Mouse (Mus musculus): Measurements from ENCODE around the gene Tyw5. TPM values are rescaled to one million over a fixed set of nuclear protein-coding genes. Genes with fewer than 3 reads are reported as not detected.

Gene Tyw5
- polyA plus RNA-seq, 1 experiment from 2014 or later, result 29.1 TPM

DNA sequence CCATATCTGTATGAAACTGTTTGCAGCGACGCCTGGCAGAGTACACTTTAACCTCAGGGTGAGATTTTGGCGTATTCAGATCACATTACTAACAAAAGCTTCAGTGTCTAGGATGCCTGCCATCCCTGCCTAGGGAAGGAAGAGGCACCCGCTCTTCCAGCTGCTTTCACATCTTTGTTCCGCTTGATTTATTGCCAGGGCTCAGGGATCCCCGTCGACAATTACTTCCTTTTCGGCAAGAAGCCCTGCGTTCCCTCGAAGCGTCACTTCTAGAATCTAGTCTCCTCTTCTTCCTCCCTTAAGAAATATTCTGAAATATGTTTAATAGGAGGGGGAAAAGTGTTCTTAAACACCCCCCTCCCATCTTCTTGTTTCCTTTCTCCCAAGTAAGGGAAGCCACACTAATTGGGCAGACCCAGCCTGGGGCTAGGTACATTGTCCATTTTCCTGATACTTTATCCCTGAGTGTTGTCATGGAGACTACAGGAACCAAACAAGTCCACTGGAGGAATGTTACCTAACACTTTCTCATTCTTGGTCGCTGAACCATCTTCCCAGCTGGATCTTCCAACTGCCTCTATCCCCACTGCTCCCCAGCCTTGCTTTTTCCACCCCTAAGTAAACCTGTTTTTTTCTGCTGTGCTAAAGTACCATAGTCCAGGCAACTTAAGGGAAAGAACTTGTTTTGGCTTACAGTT lies 23.0 kb upstream of the Tyw5 start:
- H3K4me3 ChIP-seq (ENCODE audit: low read depth, low read length), result no peak overlapping the region; the same call in 1 of the 2 replicates
- 0 out of 2 replicates have a peak, but pooled peaks have one; percentile 63 for ATAC-seq (replicated peaks; ENCODE audit: insufficient number of reproducible peaks, low FRiP score, low TSS enrichment, low read depth)
- H3K27ac ChIP-seq (replicated peaks; ENCODE audit: low read depth, low read length), result no peak overlapping the region

DNA sequence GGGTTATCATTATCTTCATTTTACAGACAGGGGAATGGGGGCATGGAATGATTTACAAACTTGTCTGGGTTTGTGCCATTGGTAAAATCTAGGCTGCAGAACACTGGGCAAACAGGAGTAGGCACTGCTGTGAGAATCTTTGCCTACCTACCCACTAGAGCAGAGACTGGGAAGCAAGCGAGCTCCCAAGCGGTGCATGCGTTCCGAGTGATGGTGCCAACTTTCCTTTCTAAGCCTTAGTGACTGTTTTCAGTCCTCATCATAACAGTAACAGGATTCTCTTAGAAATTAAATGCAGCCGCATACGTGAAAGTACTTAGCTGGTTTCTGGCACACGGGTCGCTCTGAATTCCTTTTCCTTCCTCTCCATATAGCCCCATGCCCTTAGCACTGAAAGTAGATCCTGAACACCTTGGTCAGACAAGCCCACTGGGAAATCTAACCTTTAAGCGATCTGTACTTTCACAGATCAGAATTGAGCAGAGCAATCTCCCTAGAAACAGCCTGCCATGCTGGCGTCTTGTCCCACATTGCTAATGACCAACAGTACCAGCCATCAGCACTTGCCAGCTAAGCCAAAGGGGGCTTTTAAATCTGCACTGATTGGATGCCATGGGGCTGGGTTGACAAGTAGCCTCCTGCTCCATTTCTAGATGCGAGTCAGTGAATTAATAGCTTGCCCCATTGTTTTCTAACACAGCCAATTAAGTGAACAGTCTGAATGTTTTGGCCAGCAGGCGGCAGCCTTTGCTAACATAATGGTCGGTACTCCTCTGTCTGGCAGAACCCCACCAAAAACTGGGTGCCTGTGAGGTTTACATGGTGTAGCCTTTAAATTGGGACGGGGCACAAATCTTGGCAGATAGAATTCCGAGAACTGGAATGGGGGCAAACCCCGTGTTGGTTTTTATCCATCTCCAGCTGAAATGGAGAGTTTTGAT lies 21.7 kb upstream of the Tyw5 start:
- Histone ChIP-seq H3K27ac (replicated peaks; ENCODE audit: low read depth, low read length) (no peak overlapping the region), H3K4me3 (ENCODE audit: low read depth, low read length) (no peak overlapping the region), H3K4me1 (ENCODE audit: control insufficient read depth, insufficient read depth, low read length) (no peaks in the 10 kb centered on the region), H3K9me3 (replicated peaks; ENCODE audit: control insufficient read depth, low read length) (no peaks in the 10 kb centered on the region), H3K36me3 (replicated peaks; ENCODE audit: control insufficient read depth, insufficient read depth, low read depth, low read length) (no peaks in the 10 kb centered on the region), H3K4me2 (ENCODE audit: low read depth, low read length) (peak overlapping the region; percentile 16; the same call in 1 of the 2 replicates), H3K9ac (replicated peaks; ENCODE audit: low read length) (peak overlapping the region; percentile 32; the same call in 1 of the 2 replicates), H3K27me3 (ENCODE audit: control insufficient read depth, insufficient read depth, low read length) (no peaks in the 10 kb centered on the region)
- DNase-seq (ENCODE audit: low spot score) (peak; percentile 93), ATAC-seq (replicated peaks; ENCODE audit: insufficient number of reproducible peaks, low FRiP score, low TSS enrichment, low read depth) (peak; percentile 82)
- WGBS, result 51% methylated on average over 16 of the region's 16 CpGs

More for the DNA sequence above, 23.0 kb upstream of the Tyw5 start:
- Histone ChIP-seq H3K4me2 (ENCODE audit: low read depth, low read length) (0 out of 2 replicates have a peak overlapping the region, but pooled peaks have one; percentile 15), H3K27me3 (ENCODE audit: control insufficient read depth, insufficient read depth, low read length) (no peaks in the 10 kb centered on the region), H3K9me3 (replicated peaks; ENCODE audit: control insufficient read depth, low read length) (no peaks in the 10 kb centered on the region), H3K9ac (replicated peaks; ENCODE audit: low read length) (0 out of 2 replicates have a peak overlapping the region, but pooled peaks have one; percentile 19), H3K36me3 (replicated peaks; ENCODE audit: control insufficient read depth, insufficient read depth, low read depth, low read length) (no peaks in the 10 kb centered on the region), H3K4me1 (ENCODE audit: control insufficient read depth, insufficient read depth, low read length) (no peaks in the 10 kb centered on the region)
- 4% methylated on average over 12 of the region's 12 CpGs for WGBS
- DNase-seq (ENCODE audit: low spot score), result peak; percentile 52

DNA sequence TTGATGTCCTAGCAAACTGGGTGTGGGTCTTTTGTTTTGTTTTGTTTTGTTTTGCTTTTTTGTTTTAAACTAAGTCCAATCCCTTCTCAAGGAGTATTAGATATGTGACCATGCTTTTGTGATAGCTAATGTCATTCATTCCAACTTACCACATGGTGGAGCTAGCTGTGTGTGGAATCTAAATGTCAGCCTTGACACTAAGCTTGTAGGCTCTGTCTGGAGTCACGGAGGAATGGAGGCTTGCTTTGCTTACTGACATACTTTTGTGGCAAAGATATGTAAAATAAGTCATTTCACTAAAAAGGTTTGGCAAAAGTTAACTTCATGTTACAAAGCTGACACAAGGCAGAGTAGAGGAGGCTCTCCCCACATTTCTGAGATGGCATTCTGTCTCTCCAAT lies 16.8 kb upstream of the Tyw5 start:
- no peak for ATAC-seq (replicated peaks; ENCODE audit: insufficient number of reproducible peaks, low FRiP score, low TSS enrichment, low read depth)
- H3K4me2 ChIP-seq (ENCODE audit: low read depth, low read length), result no peak overlapping the region
- H3K4me1 ChIP-seq (ENCODE audit: control insufficient read depth, insufficient read depth, low read length), result no peaks in the 10 kb centered on the region
- no peak overlapping the region for H3K27ac ChIP-seq (replicated peaks; ENCODE audit: low read depth, low read length)
- no peaks in the 10 kb centered on the region for H3K27me3 ChIP-seq (ENCODE audit: control insufficient read depth, insufficient read depth, low read length)
- H3K36me3 ChIP-seq (replicated peaks; ENCODE audit: control insufficient read depth, insufficient read depth, low read depth, low read length), result no peaks in the 10 kb centered on the region
- H3K4me3 ChIP-seq (ENCODE audit: low read depth, low read length), result no peak overlapping the region
- H3K9me3 ChIP-seq (replicated peaks; ENCODE audit: control insufficient read depth, low read length), result no peaks in the 10 kb centered on the region
- 26% methylated on average over 1 of the region's 1 CpGs for WGBS
- peak; percentile 71 for DNase-seq (ENCODE audit: low spot score)
- H3K9ac ChIP-seq (replicated peaks; ENCODE audit: low read length), result no peak overlapping the region

DNA sequence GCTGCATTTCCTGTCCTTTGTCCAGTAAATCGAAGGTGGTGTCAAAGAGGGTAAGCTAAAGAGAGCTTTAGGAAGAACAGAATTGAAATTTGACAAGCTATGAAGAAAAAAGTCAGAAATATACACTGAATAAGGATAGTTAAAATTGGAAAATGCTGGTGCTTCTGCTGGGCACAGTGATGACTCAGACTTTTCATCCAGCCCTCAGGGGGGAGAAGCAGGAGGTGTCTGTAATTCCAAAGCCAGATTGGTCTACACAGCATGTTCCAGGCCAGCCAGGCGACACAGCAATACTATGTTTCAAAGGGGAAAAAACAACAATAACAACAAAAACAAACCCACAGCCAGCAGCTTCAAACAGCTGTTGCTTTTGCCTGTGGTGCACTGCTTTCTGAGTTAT lies 6.5 kb upstream of the Tyw5 start:
- H3K4me3 ChIP-seq (ENCODE audit: low read depth, low read length), result no peak overlapping the region
- no peak overlapping the region for H3K27ac ChIP-seq (replicated peaks; ENCODE audit: low read depth, low read length)
- no peaks in the 10 kb centered on the region for H3K27me3 ChIP-seq (ENCODE audit: control insufficient read depth, insufficient read depth, low read length)
- H3K4me1 ChIP-seq (ENCODE audit: control insufficient read depth, insufficient read depth, low read length), result no peaks in the 10 kb centered on the region
- ATAC-seq (replicated peaks; ENCODE audit: insufficient number of reproducible peaks, low FRiP score, low TSS enrichment, low read depth) (no peak), DNase-seq (ENCODE audit: low spot score) (no peak)
- peaks cover 7% of the 10 kb centered on the region for H3K36me3 ChIP-seq (replicated peaks; ENCODE audit: control insufficient read depth, insufficient read depth, low read depth, low read length)
- no peaks in the 10 kb centered on the region for H3K9me3 ChIP-seq (replicated peaks; ENCODE audit: control insufficient read depth, low read length)
- no peak overlapping the region for H3K9ac ChIP-seq (replicated peaks; ENCODE audit: low read length)
- H3K4me2 ChIP-seq (ENCODE audit: low read depth, low read length), result no peak overlapping the region
- 86% methylated on average over 2 of the region's 2 CpGs for WGBS

DNA sequence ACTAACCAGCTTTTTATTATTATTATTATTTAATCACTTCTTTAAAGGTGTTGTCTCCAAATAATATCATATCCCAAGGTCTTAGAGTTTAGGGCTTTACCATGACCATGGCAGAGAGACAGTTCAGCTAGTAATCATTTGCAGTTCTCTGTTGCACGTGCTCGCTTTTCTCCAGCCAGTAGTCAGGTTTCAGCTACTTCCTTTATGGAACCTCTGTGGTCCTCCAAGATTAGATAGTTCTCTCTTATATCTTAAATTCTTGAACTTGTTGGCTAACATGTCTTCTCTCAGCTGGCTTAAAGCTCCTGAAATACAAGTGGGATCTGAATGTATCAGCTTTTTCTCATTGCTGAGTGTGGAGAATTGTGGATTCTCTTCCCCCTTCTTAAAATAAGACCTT lies 2.1 kb upstream of the Tyw5 start:
- Histone ChIP-seq H3K27me3 (ENCODE audit: control insufficient read depth, insufficient read depth, low read length) (no peaks in the 10 kb centered on the region), H3K36me3 (replicated peaks; ENCODE audit: control insufficient read depth, insufficient read depth, low read depth, low read length) (no peaks in the 10 kb centered on the region), H3K27ac (replicated peaks; ENCODE audit: low read depth, low read length) (no peak overlapping the region), H3K9me3 (replicated peaks; ENCODE audit: control insufficient read depth, low read length) (no peaks in the 10 kb centered on the region), H3K9ac (replicated peaks; ENCODE audit: low read length) (no peak overlapping the region), H3K4me1 (ENCODE audit: control insufficient read depth, insufficient read depth, low read length) (no peaks in the 10 kb centered on the region), H3K4me3 (ENCODE audit: low read depth, low read length) (no peak overlapping the region), H3K4me2 (ENCODE audit: low read depth, low read length) (no peak overlapping the region)
- WGBS, result 73% methylated on average over 2 of the region's 2 CpGs
- DNase-seq (ENCODE audit: low spot score) (no peak), ATAC-seq (replicated peaks; ENCODE audit: insufficient number of reproducible peaks, low FRiP score, low TSS enrichment, low read depth) (no peak)

DNA sequence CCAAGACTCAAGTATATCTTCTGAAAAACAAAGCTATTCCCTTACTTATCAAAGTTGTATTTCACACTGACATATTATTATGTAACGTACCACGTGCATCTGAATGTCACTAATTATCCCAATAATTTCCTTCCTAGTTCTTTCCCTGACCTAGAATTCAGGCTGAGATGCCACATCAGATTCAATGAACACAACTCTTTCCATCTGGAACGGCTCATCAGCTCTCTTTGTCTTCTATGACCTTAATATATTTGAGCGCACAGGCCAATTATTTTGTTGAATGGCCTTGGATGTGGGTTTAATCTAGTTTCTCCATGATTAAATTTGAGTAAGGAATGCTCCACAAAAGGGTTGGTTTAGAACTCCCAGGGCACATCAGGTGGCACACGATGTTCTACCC lies 4.8 kb downstream of the Tyw5 start:
- no peaks in the 10 kb centered on the region; the same call in 1 of the 2 replicates for H3K36me3 ChIP-seq (replicated peaks; ENCODE audit: control insufficient read depth, insufficient read depth, low read depth, low read length)
- H3K27ac ChIP-seq (replicated peaks; ENCODE audit: low read depth, low read length), result no peak overlapping the region
- no peak for DNase-seq (ENCODE audit: low spot score)

DNA sequence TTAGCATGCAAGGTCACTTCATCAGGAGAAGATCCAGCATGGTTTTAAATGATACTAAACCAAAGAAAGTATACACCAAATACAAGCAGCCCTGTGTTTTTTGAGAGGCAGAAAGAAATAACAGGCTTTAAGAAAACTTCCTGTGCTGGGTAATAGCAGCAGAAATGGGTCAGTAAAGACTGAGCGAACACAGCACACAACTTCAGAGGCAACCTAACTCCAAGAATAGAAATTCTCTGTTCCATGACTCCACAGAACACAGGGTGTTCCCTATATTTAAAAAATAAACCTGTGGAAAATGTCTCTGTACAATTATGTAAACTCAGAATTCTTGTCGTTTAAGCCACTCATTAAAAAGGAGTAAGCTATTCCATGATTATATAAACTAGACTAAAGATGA lies 6.0 kb downstream of the Tyw5 start:
- WGBS, result 89% methylated on average over 2 of the region's 2 CpGs
- no peaks in the 10 kb centered on the region for H3K9me3 ChIP-seq (replicated peaks; ENCODE audit: control insufficient read depth, low read length)
- ATAC-seq (replicated peaks; ENCODE audit: insufficient number of reproducible peaks, low FRiP score, low TSS enrichment, low read depth) (no peak), DNase-seq (ENCODE audit: low spot score) (no peak)
- H3K27ac ChIP-seq (replicated peaks; ENCODE audit: low read depth, low read length), result no peak overlapping the region
- no peaks in the 10 kb centered on the region for H3K4me1 ChIP-seq (ENCODE audit: control insufficient read depth, insufficient read depth, low read length)
- no peaks in the 10 kb centered on the region; the same call in 1 of the 2 replicates for H3K36me3 ChIP-seq (replicated peaks; ENCODE audit: control insufficient read depth, insufficient read depth, low read depth, low read length)
- no peaks in the 10 kb centered on the region for H3K27me3 ChIP-seq (ENCODE audit: control insufficient read depth, insufficient read depth, low read length)
- H3K4me2 ChIP-seq (ENCODE audit: low read depth, low read length), result no peak overlapping the region
- no peak overlapping the region for H3K4me3 ChIP-seq (ENCODE audit: low read depth, low read length)
- no peak overlapping the region for H3K9ac ChIP-seq (replicated peaks; ENCODE audit: low read length)

More for the DNA sequence above, 4.8 kb downstream of the Tyw5 start:
- no peak overlapping the region for H3K4me3 ChIP-seq (ENCODE audit: low read depth, low read length)
- H3K9me3 ChIP-seq (replicated peaks; ENCODE audit: control insufficient read depth, low read length), result no peaks in the 10 kb centered on the region
- no peak for ATAC-seq (replicated peaks; ENCODE audit: insufficient number of reproducible peaks, low FRiP score, low TSS enrichment, low read depth)
- no peak overlapping the region for H3K9ac ChIP-seq (replicated peaks; ENCODE audit: low read length)
- H3K27me3 ChIP-seq (ENCODE audit: control insufficient read depth, insufficient read depth, low read length), result no peaks in the 10 kb centered on the region
- H3K4me2 ChIP-seq (ENCODE audit: low read depth, low read length), result no peak overlapping the region
- no peaks in the 10 kb centered on the region for H3K4me1 ChIP-seq (ENCODE audit: control insufficient read depth, insufficient read depth, low read length)
- 87% methylated on average over 5 of the region's 5 CpGs for WGBS

DNA sequence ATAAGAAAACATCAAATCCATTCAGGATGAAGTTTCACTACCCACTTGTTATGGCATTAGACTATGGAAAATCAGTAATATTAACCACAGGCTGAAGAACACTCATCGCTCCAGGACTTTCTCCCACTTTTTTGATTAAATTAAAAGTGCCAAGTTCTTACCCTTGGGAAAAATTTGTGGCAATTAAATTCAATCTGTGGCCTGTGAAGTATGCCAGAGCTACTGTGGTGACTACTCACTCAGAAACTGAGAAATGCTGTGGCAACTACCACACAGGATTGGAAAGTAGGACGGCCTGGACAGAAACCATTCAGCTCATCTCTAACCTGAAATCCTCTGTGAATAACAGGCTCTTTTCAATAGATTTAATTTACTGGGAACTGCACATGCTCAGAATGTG lies 6.6 kb downstream of the Tyw5 start:
- Histone ChIP-seq H3K27ac (replicated peaks; ENCODE audit: low read depth, low read length) (no peak overlapping the region), H3K27me3 (ENCODE audit: control insufficient read depth, insufficient read depth, low read length) (no peaks in the 10 kb centered on the region), H3K9ac (replicated peaks; ENCODE audit: low read length) (no peak overlapping the region), H3K4me2 (ENCODE audit: low read depth, low read length) (no peak overlapping the region), H3K4me3 (ENCODE audit: low read depth, low read length) (no peak overlapping the region), H3K9me3 (replicated peaks; ENCODE audit: control insufficient read depth, low read length) (no peaks in the 10 kb centered on the region), H3K4me1 (ENCODE audit: control insufficient read depth, insufficient read depth, low read length) (no peaks in the 10 kb centered on the region), H3K36me3 (replicated peaks; ENCODE audit: control insufficient read depth, insufficient read depth, low read depth, low read length) (no peaks in the 10 kb centered on the region; the same call in 1 of the 2 replicates)
- no peak for ATAC-seq (replicated peaks; ENCODE audit: insufficient number of reproducible peaks, low FRiP score, low TSS enrichment, low read depth)
- 92% methylated on average over 2 of the region's 2 CpGs for WGBS
- DNase-seq (ENCODE audit: low spot score), result no peak
